Mouse (Mus musculus) bone marrow, adult 2 months (tissue): ENCODE data around the gene Pabpn1. TPM values are rescaled to one million over a fixed set of nuclear protein-coding genes. Genes with fewer than 3 reads are reported as not detected.

Experiments
- H3K27ac ChIP-seq: fragments of 200-500 bp; 2 replicates; pipeline ENCODE4 v1.5.1; 2012; ENCODE audit warnings: low read depth, mild to moderate bottlenecking, control low read depth, inconsistent platforms, low read length; ENCODE audit not compliant: control insufficient read depth, poor library complexity, insufficient read depth
- H3K4me1 ChIP-seq: fragments of 200-500 bp; 2 replicates; pipeline ENCODE4 v1.6.1; 2011; ENCODE audit warnings: low read length; ENCODE audit not compliant: control insufficient read depth, insufficient read depth
- H3K4me3 ChIP-seq: fragments of 200-500 bp; replicated peaks from 2 replicates; pipeline ENCODE3; 2011; ENCODE audit warnings: mild to moderate bottlenecking, low read depth, low read length, control low read depth; ENCODE audit not compliant: control insufficient read depth
- CTCF ChIP-seq: fragments of 200-500 bp; IDR thresholded peaks from 2 replicates; pipeline ENCODE4 v1.5.1; 2011; ENCODE audit warnings: low read length, control low read depth; ENCODE audit not compliant: control insufficient read depth, insufficient read depth
- POLR2A ChIP-seq: fragments of 200-500 bp; IDR thresholded peaks from 2 replicates; pipeline ENCODE4 v1.6.1; 2011; ENCODE audit warnings: low read depth, mild to moderate bottlenecking, control low read depth, low read length, borderline replicate concordance; ENCODE audit not compliant: control insufficient read depth
- WGBS: fragments of 180-500 bp; shearing (Covaris S2); methylation state at CpG from one replicate; pipeline ENCODE4 v1.1.7; 2018; 5-methylcytosine and 5-hydroxymethylcytosine counted together
- polyA plus RNA-seq: library from polyadenylated mRNA; stranded (reverse); fragments of >200 nt; gene quantifications from 2 replicates; pipeline ENCODE4 v1.2.4, GENCODE M21; 2011; ENCODE audit warnings: low replicate concordance; ENCODE audit not compliant: missing spikeins, insufficient read depth, insufficient read length

The Pabpn1 gene
- polyA plus RNA-seq, 1 experiment: 140 TPM

DNA sequence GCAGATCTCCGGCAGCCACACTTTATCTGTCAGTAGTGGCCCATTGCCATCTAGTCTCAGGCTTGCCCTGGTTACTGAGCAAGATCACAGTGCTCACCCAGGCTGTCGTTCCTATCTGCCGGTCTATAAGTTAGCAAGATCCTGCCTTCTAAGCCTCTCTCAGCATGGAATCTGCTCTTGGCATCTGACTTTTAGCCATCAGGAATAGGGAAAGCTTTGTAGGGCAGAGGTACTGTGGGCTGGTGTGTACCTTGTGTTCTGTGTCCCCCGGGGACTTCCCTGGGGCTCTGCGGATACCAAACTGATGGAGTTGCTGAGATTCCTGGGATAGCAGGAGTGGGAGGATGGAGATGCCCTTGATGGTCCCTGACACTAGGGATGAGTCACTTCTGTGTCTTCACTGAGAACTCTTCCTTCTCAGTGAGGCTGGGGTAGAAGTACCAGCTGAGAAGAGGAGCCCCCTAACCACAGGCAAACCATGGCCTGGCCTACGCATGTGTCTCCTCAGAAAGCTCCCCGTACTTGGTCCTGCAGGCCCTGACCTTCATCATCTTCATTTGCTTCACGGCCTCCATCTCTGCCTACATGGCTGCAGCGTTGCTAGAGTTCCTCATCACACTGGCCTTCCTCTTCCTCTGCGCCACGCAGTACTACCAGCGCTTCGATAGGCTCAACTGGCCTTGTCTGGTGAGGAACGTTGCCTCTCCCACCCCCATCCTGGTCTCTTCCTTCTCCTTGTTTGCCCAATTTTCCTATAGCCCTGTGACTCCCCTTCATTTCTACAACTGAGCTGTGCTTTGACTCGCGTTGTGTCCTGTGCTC is 45.3 kb downstream of the Pabpn1 start:
- Histone ChIP-seq H3K4me3 (no peak overlapping the region), H3K4me1 (no peaks in the 10 kb centered on the region), H3K27ac (no peak overlapping the region)
- TF ChIP-seq POLR2A (no peak), CTCF (no peak)
- WGBS: 82% methylated on average over 16 of the region's 16 CpGs

DNA sequence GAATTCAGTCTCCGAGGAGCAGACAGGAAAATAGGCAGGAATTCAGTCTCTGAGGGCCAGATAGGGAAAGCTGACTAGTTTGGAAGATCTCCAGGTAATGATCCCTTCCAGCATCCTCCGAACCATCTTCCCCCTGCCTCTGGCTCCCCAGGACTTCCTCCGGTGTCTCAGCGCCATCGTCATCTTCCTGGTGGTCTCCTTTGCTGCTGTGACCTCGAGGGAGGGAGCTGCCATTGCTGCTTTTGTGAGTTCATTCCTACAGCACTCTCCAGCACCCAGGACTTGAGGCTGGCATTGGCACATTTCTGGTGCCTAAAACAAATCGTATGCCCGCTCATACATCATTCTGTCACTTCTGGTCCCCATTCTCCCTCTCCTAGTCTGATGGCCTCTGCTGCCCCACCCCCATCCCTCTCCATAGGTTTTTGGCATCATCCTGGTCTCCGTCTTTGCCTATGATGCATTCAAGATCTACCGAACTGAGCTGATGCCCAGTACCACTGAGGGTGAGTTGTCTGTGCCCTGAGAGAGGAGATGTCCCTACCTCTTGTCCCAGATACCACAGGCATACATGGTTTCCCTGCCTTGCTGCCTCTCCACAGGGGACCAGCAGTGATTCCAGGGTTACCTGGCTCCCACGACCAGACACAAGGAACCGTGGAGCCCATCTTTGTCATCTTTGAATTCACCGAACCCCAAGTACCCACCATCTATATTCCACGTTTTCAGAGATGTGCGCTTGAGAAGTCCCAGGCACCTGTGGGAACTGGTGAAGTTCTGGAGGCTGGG is 46.3 kb downstream of the Pabpn1 start:
- TF ChIP-seq CTCF (no peak), POLR2A (no peak)
- 78% methylated on average over 15 of the region's 15 CpGs for WGBS

DNA sequence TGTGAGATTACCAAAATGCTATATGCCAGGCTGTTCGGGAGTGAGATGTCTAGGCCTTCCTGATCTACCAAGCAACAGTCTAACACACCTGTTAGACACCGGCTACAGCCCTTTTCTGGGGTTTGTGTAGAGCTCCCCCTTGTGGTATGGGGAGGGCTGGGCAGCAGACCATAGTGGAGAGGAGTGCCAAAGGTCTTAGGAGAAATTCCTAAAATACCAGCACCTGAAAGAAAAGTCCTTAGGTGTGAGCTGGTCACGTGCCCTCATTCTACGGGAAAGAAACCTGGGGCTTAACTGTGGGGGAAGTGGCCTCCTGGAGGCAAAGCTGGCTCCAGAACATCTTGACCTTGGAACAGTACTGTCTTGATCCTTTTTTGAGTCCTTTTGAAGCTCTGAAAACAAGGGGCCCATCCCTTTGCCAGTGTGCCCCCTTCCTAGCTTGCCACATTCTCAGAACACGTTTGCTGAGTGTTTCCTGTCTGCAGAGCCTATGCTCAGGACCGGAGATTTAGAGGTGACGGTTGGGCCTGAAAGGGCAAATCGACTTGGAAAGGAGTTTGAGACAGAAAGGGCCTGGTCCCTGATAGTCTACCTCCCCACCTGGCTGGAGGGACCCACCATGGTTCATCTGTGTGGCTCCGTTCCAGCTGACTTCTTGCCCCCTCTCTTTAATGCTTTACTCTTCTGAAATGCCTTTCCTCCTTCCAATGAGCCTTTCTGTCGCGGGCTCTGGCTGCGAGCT is 47.3 kb downstream of the Pabpn1 start:
- 44% methylated on average over 12 of the region's 12 CpGs for WGBS
- no peaks in the 10 kb centered on the region for H3K4me1 ChIP-seq
- H3K27ac ChIP-seq: no peak overlapping the region
- no peak overlapping the region for H3K4me3 ChIP-seq
- TF ChIP-seq POLR2A: no peak
- peak; percentile 75 for TF ChIP-seq CTCF

More for the DNA sequence above, 46.3 kb downstream of the Pabpn1 start:
- no peak overlapping the region for H3K4me3 ChIP-seq
- H3K27ac ChIP-seq: no peak overlapping the region
- H3K4me1 ChIP-seq: no peaks in the 10 kb centered on the region

DNA sequence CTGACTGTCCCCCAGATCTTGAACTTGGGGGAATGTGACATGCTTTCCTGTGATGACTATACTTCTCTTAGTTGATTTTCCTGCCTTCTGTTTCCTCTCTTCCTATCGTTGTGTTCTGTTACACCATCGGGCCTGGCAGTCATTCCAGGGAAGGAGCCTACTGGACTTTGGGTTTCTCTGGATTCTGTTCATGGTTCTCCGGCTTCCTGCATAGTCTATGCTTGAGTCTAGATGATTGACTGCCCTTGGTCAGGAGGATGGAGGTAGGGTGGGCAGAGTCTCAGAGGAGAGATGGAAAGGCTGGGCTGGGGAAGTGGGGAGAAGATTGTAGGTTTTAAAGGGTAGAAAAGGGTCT is 47.9 kb downstream of the Pabpn1 start:
- H3K27ac ChIP-seq: no peak overlapping the region
- no peak overlapping the region for H3K4me3 ChIP-seq
- TF ChIP-seq POLR2A (no peak), CTCF (no peak)
- no peaks in the 10 kb centered on the region for H3K4me1 ChIP-seq
- 70% methylated on average over 3 of the region's 3 CpGs for WGBS

DNA sequence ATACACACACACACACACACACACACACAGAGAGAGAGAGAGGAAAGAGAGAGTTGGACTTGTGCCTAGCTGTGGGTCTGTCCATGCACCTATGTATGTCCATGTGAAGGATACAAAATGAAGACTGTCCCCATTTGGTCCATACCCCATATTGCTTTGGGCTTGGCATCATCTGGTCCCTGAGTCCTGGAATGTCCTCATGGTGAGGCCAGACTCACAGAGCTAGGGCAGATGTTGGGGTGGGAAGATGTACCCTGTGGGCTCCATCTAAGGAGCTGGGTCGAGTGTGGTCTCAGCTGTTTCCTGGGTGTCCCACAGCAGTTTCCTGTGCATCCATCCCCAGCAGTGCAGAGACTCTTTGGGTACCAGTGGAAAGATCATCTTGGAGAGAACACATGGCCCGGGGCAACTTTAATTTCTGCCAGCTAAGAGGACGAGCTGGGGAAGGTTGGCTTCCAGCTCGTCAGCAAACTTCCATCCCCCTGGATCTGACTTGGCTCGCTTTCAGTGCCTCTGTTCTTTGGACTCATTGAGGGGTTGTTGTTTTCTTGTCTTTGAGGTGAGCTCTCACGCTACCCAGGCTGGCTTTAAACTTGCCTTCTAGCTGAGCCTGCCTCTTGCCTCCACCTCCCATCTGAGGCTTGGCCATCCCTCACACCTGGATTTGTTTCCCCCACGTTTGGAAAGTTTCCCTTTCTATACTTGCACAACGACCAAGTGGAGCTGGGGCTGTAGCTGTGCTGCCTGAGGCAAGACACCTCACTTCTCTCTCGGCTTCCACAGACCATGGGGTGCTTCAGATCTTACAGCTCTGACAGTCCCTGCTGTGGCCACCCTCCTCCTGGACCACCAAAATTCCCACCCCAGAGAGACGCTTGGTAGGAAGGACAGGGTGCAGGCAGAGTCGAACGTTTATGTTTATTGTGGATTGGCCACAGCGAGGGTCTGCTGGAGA is 49.0 kb downstream of the Pabpn1 start:
- WGBS: 56% methylated on average over 13 of the region's 13 CpGs
- no peak for TF ChIP-seq CTCF
- Histone ChIP-seq H3K27ac (no peak overlapping the region), H3K4me1 (no peaks in the 10 kb centered on the region), H3K4me3 (no peak overlapping the region)

DNA sequence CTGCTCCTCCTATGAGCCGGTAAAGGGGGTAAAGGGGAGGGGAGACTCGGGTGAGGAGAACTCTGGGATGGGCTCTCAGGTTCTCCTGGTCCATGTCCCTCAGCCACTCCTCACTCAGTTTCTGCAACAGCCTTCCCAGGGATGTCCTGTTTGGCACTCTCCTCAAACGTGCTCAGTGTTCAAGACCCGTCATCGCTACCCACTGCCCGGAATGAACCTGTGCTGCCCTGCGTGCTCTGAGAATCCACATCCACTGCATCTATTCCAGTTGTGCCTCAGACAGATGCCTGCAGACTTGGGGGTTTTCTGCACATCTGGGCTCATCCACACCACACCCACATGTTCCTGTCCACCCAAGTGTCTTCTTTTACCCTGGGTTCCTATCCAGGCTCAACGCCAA is 50.2 kb downstream of the Pabpn1 start:
- 88% methylated on average over 8 of the region's 8 CpGs for WGBS
- no peaks in the 10 kb centered on the region for H3K4me1 ChIP-seq
- no peak overlapping the region for H3K27ac ChIP-seq
- no peak overlapping the region for H3K4me3 ChIP-seq
- TF ChIP-seq CTCF (no peak), POLR2A (no peak)

DNA sequence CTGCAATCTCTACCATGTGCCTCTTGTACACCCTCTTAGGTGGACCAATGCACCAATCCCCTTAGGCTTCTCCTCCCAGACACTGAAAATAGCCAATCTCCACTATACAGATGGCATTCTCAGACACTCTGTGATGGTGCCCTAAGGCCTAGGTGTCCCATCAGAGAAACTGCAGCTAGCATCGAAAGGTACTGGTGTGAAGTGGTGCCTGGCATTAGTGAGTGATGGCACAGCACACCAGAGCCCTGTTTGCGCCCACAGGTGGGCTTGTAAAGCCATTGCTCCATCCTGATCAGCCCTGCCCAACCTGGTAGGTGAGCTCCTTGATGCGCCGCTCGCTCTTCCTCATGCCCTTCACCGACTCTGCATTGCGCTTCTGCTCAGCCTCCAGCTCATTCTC is 51.7 kb downstream of the Pabpn1 start:
- H3K4me3 ChIP-seq: no peak overlapping the region
- no peak for TF ChIP-seq POLR2A
- TF ChIP-seq CTCF: no peak
- H3K4me1 ChIP-seq: no peaks in the 10 kb centered on the region
- no peak overlapping the region for H3K27ac ChIP-seq
- 88% methylated on average over 7 of the region's 7 CpGs for WGBS
